Mouse (Mus musculus): ENCODE results near the gene Gdap1l1.
A peak's percentile ranks its signal among the peaks of the same experiment; 100 is the strongest.
"Not testable (repeated sequence)": the region's sequence is repeated elsewhere in the genome, so short reads cannot be mapped to it uniquely, and the experiment has no call there.

Gdap1l1 gene

GRCm38 (mm10) chr2:163438246-163438618, at the start of gene Gdap1l1:
Gdap1l1 (plus strand) TSS chr2:163438476.
- DNase-seq, result no peak

GRCm38 (mm10) chr2:163392436-163392835, 45.8 kb upstream of the Gdap1l1 start:
- no peak for DNase-seq

- DNase-seq, result no peak
Observed at GRCm38 (mm10) chr2:163393241-163393640, 45.0 kb upstream of the Gdap1l1 start.

- no peak for DNase-seq
Observed at GRCm38 (mm10) chr2:163393976-163394375, 44.3 kb upstream of the Gdap1l1 start.

- no peak for DNase-seq
Observed at GRCm38 (mm10) chr2:163394977-163395376, 43.3 kb upstream of the Gdap1l1 start.

GRCm38 (mm10) chr2:163397071-163397470, 41.2 kb upstream of the Gdap1l1 start:
- DNase-seq, result no peak

GRCm38 (mm10) chr2:163397905-163398304, 40.4 kb upstream of the Gdap1l1 start, which contains the start of gene Jph2:
Jph2 (minus strand) TSS chr2:163397993.
- DNase-seq, result no peak

- no peak for DNase-seq
Observed at GRCm38 (mm10) chr2:163398770-163399169, 39.5 kb upstream of the Gdap1l1 start.

GRCm38 (mm10) chr2:163399222-163399621, 39.1 kb upstream of the Gdap1l1 start:
- DNase-seq, result no peak

GRCm38 (mm10) chr2:163401221-163401620, 37.1 kb upstream of the Gdap1l1 start:
- peak; percentile 78 for DNase-seq

GRCm38 (mm10) chr2:163404037-163404815, 34.0 kb upstream of the Gdap1l1 start:
- no peak for DNase-seq

- DNase-seq, result no peak
Observed at GRCm38 (mm10) chr2:163410211-163410610, 28.1 kb upstream of the Gdap1l1 start.

GRCm38 (mm10) chr2:163411344-163411743, 26.9 kb upstream of the Gdap1l1 start:
- not testable (repeated sequence) for DNase-seq

GRCm38 (mm10) chr2:163411840-163412239, 26.4 kb upstream of the Gdap1l1 start:
- DNase-seq, result no peak

GRCm38 (mm10) chr2:163412419-163412818, 25.9 kb upstream of the Gdap1l1 start:
- DNase-seq, result no peak

GRCm38 (mm10) chr2:163412846-163413590, 25.3 kb upstream of the Gdap1l1 start:
- no peak for DNase-seq

GRCm38 (mm10) chr2:163417026-163417425, 21.2 kb upstream of the Gdap1l1 start:
- no peak for DNase-seq

GRCm38 (mm10) chr2:163417830-163418229, 20.4 kb upstream of the Gdap1l1 start:
- DNase-seq, result no peak

- no peak for DNase-seq
Observed at GRCm38 (mm10) chr2:163418841-163419345, 19.4 kb upstream of the Gdap1l1 start.

- DNase-seq, result peak; percentile 99
Observed at GRCm38 (mm10) chr2:163419346-163420045, 18.8 kb upstream of the Gdap1l1 start.

- DNase-seq, result no peak
Observed at GRCm38 (mm10) chr2:163420366-163420886, 17.9 kb upstream of the Gdap1l1 start.

GRCm38 (mm10) chr2:163422895-163423660, 15.2 kb upstream of the Gdap1l1 start:
- no peak for DNase-seq
